In genomic region chr9:81863888-81864234, GRCm38 (mm10) we compare ENCODE assay signal across 8 mouse cellular contexts. TPM values are rescaled to one million over a fixed set of nuclear protein-coding genes. Genes with fewer than 3 reads are reported as not detected.
A peak's percentile ranks its signal among the peaks of the same experiment; 100 is the strongest.
DNase-seq lines count a peak whose midpoint lies in the region; ATAC-seq and TF ChIP-seq lines count a peak whose summit lies in the region.

No protein-coding gene starts in this region.

- 24% methylated on average over 13 of the region's 13 CpGs for WGBS in limb, embryonic 14.5 days
- 9% methylated on average over 13 of the region's 13 CpGs for WGBS in small intestine, adult 2 months

- no peaks in the 10 kb centered on the region for H3K27me3 ChIP-seq in testis, adult 2 months (ENCODE audit: control insufficient read depth, insufficient read depth, low read length)
- peaks cover 10% of the 10 kb centered on the region; the same call in 1 of the 2 replicates for H3K27me3 ChIP-seq in limb, embryonic 14.5 days (ENCODE audit: control insufficient read depth, insufficient read depth, low read length)
- no peaks in the 10 kb centered on the region for H3K27me3 ChIP-seq in small intestine, adult 2 months (ENCODE audit: control insufficient read depth, insufficient read depth, low read length)

- peak overlapping the region; percentile 53 for H3K9ac ChIP-seq in limb, embryonic 14.5 days (ENCODE audit: low read depth, low read length, severe bottlenecking)

- H3K9me3 ChIP-seq in limb, embryonic 14.5 days (ENCODE audit: control insufficient read depth, low read length): no peaks in the 10 kb centered on the region

- H3K4me2 ChIP-seq in limb, embryonic 14.5 days (replicated peaks; ENCODE audit: low read depth, low read length, severe bottlenecking): peak overlapping the region; percentile 49

- no peak overlapping the region for H3K27ac ChIP-seq in testis, adult 2 months (ENCODE audit: control insufficient read depth, insufficient read depth, low read depth, low read length)
- H3K27ac ChIP-seq in limb, embryonic 14.5 days (replicated peaks; ENCODE audit: low read depth, low read length): no peak overlapping the region
- no peak overlapping the region for H3K27ac ChIP-seq in small intestine, adult 2 months (ENCODE audit: insufficient read depth, low read depth, low read length)

- H3K4me3 ChIP-seq in testis, adult 2 months (ENCODE audit: control insufficient read depth, low read depth, low read length): peak overlapping the region; percentile 75
- peak overlapping the region; percentile 42 for H3K4me3 ChIP-seq in limb, embryonic 14.5 days (replicated peaks; ENCODE audit: low read length)
- peak overlapping the region; percentile 50 for H3K4me3 ChIP-seq in small intestine, adult 2 months (ENCODE audit: low read depth, low read length)

- peak; percentile 1 for DNase-seq in embryo, embryonic 11.5 days (ENCODE audit: low read depth, low spot score)
- DNase-seq in embryo, embryonic 11 days: no peak
- no peak for DNase-seq in testis, postnatal 14 days (ENCODE audit: low spot score)
- no peak for DNase-seq in limb, embryonic 14.5 days (ENCODE audit: low spot score)
- no peak for DNase-seq in retina, embryonic 14.5 days (ENCODE audit: low spot score)
- no peak for DNase-seq in ovary, postnatal 14 days (ENCODE audit: low spot score)

- no peaks in the 10 kb centered on the region for H3K36me3 ChIP-seq in testis, adult 2 months (ENCODE audit: control insufficient read depth, insufficient read depth, low read length)
- no peaks in the 10 kb centered on the region for H3K36me3 ChIP-seq in limb, embryonic 14.5 days (ENCODE audit: control insufficient read depth, insufficient read depth, low read length)
- no peaks in the 10 kb centered on the region for H3K36me3 ChIP-seq in small intestine, adult 2 months (ENCODE audit: control insufficient read depth, insufficient read depth, low read length)

- TF ChIP-seq POLR2A in testis, adult 2 months (IDR thresholded peaks at IDR 0.05; ENCODE audit: control insufficient read depth, low read depth, low read length): no peak
- TF ChIP-seq POLR2A in limb, embryonic 14.5 days (IDR thresholded peaks at IDR 0.05; ENCODE audit: borderline replicate concordance, extremely low read depth, insufficient read depth, insufficient read length): no peak
- TF ChIP-seq POLR2A in small intestine, adult 2 months (IDR thresholded peaks at IDR 0.05; ENCODE audit: low read depth, low read length): no peak

- no peak for ATAC-seq in limb, embryonic 14.5 days (ENCODE audit: low FRiP score, low read depth)

- TF ChIP-seq CTCF in testis, adult 2 months (IDR thresholded peaks at IDR 0.05; ENCODE audit: control insufficient read depth, insufficient read depth, insufficient replicate concordance, low read depth, low read length): no peak
- no peak for TF ChIP-seq CTCF in small intestine, adult 2 months (IDR thresholded peaks at IDR 0.05; ENCODE audit: extremely low read depth, insufficient read length, insufficient replicate concordance, low read depth, low read length)

- H3K4me1 ChIP-seq in testis, adult 2 months (ENCODE audit: control insufficient read depth, insufficient read depth, low read length): no peaks in the 10 kb centered on the region
- H3K4me1 ChIP-seq in limb, embryonic 14.5 days (ENCODE audit: control insufficient read depth, insufficient read depth, low read length): no peaks in the 10 kb centered on the region
- H3K4me1 ChIP-seq in small intestine, adult 2 months (ENCODE audit: control insufficient read depth, insufficient read depth, insufficient read length, low read length): peaks cover 5% of the 10 kb centered on the region

RNA-seq across cellular contexts. Expression of gene Mei4, which starts 0.4 kb away (rescaled TPM):
- 0.12 and 0.16 TPM in 2 replicates for polyA plus RNA-seq in testis, adult 2 months (2012; rRNA removed)
- polyA plus RNA-seq in limb, embryonic 14.5 days (2012; rRNA removed): 0.62 and 0.64 TPM in 2 replicates
- polyA plus RNA-seq in limb, embryonic 14.5 days (2014; fragmentation: Nextera tagmentation; extraction: Ambion mirVana): 1.1 and 1.7 TPM in 2 replicates
- not detected in 2 replicates for polyA plus RNA-seq in small intestine, adult 2 months (2012; rRNA removed)
